Mouse (Mus musculus): ENCODE data around the gene Myo15b. TPM values are rescaled to one million over a fixed set of nuclear protein-coding genes. Genes with fewer than 3 reads are reported as not detected.

Gene Myo15b
- polyA plus RNA-seq (2012; rRNA removed), result 0.44 and 0.65 TPM in 2 replicates

DNA sequence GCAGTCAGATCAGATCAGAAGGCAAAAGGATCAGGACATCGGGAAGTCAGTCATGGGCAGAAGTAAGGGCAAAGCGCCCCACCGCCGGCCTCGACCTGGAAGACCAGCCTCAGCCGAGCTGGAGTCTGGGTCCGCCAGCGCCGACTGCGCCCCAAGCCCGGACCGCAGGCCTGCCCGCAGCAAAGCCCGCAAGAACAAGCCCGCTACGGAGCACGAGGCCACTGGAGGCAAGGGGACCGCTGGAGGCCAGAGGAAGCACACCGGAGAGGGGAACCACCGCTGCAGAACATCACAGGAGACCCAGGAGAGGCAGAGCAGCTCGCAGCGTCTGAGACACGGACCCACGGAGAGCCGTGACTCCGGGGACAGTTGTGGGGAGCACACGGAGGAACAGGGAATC is at the start of gene Myo15b:
Gene Myo15b, plus strand, starts transcription at position 53 of the 400 bp plus-strand sequence.
- DNase-seq (ENCODE audit: low spot score), result no peak

- DNase-seq (ENCODE audit: low spot score), result no peak
Measured at GRCm38 (mm10) chr11:115808696-115809310, 49.4 kb upstream of the Myo15b start.

GRCm38 (mm10) chr11:115809311-115809781 is 48.9 kb upstream of the Myo15b start:
- DNase-seq (ENCODE audit: low spot score), result no peak

DNA sequence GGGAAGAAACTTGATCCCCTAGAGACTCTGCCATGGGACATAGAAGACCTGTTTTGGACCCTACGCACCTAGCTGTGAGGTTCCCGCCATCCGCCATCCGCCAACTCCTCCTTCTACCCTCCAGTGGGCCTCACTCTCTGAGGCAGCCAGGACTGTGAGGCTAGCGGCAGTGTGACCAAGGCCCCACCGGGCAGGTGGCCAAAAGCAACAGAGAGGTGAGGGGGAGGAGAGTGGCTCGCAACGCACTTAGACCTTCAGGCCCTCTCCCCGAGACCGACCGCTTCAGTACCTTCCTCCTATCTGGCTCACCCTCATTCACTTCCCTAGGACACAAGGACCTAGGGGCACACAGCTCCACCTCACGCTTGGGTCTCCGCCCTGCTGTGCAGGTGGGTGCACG is 47.8 kb upstream of the Myo15b start:
- peak; percentile 53 for DNase-seq (ENCODE audit: low spot score)

GRCm38 (mm10) chr11:115811381-115812093 is 46.7 kb upstream of the Myo15b start:
- DNase-seq (ENCODE audit: low spot score), result no peak

DNA sequence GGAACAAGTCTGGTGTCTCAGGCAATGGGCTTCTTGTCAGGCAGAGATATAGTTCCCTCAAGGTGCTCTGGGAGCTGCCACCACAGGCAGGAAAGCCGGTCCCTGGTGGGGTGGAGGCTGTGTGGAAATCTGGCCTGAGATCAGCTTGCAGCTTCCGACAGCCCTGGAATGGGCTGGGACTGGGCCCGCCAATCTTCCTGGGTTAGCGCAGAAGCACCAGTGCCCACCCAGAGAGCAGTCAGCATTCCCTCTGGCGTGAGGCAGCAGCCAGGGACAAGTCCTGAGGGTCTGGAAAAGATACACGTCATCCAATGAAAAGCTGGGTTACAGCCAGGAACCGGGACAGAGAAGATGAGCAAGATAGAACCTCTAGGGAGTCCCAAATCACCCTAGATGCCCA is 46.1 kb upstream of the Myo15b start:
- DNase-seq (ENCODE audit: low spot score), result no peak

- peak; percentile 43 for DNase-seq (ENCODE audit: low spot score)
Measured at GRCm38 (mm10) chr11:115812533-115813420, 45.4 kb upstream of the Myo15b start.

- peak; percentile 93 for DNase-seq (ENCODE audit: low spot score)
Measured at GRCm38 (mm10) chr11:115813507-115814296, 44.5 kb upstream of the Myo15b start, which contains the start of gene Caskin2. Gene Caskin2, minus strand, starts transcription at chr11:115813639.

- peak; percentile 78 for DNase-seq (ENCODE audit: low spot score)
Measured at GRCm38 (mm10) chr11:115814605-115815450, 43.4 kb upstream of the Myo15b start, which contains the start of gene Tsen54. Gene Tsen54, plus strand, starts transcription at chr11:115814724.

DNA sequence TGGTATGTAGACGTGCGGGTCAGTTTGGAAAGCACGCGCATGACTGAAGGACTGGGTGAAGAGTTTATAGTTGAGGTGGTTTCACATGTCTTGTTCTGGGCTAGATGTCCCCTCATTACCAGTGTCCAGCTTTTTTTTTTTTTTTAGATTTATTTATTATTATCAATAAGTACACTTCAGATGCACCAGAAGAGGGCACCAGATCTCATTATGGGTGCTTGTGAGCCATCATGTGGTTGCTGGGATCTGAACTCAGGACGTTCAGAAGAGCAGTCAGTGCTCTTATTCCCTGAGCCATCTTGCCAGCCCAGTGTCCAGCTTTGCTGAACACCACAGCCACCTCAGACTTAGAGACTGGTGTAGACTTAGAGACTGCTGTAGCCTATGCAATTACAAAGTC is 40.9 kb upstream of the Myo15b start:
- no peak for DNase-seq (ENCODE audit: low spot score)

DNA sequence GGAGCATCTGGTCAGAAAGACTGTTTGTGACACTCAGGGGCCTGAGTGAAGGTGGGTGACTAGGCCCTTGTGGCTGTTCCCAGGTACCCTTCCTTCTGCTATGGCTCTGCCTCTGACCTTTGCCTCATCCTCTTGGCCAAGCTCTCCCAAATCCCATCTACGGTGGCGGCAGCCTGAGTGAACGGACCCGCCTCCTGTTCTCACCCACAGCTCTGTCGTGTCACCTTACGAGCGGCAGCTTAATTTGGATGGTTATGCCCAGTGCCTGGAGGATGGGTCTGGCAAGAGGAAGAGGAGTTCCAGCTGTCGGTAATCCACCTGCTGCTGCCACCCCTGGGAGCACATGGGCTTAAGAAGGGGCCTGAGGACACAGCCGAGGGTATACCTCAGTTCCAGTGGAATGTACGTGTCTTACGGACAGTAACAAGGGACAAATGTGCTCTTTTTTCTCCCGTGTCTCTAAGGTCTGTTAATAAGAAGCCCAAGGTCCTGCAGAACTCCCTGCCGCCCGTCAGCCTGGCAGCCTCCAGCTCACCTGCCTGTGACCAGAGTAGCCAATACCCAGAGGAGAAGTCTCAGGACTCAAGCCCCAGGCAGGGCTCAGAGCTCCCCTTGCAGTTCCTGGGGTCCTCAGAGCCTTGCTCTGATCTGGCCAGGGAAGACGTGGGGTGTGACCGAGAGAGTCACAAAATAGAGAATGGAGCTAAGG is 38.1 kb upstream of the Myo15b start:
- no peak for DNase-seq (ENCODE audit: low spot score)

DNA sequence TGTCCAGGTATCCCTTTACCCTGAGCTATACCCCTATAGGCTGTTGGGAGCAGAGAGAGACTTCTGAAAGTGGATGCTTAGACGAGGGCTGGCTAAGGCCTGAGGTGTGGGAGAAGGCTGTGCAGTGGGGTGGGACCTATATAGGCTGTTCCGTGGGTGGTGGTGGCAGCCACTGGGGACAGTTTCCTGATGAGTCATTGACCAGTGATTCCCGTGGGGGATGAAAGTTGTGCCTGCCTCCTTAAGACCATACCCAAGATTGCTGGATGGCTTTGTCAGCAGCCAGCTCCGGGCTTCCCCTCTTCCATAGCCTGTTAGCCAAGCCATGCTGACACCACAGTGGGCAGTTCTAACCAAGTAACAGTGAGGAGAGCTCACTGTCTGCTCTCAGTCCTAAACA is 37.2 kb upstream of the Myo15b start:
- DNase-seq (ENCODE audit: low spot score), result no peak

GRCm38 (mm10) chr11:115823774-115824740 is 34.1 kb upstream of the Myo15b start, which contains the start of gene Llgl2:
Gene Llgl2, plus strand, starts transcription at chr11:115824049.
- DNase-seq (ENCODE audit: low spot score), result peak; percentile 86

GRCm38 (mm10) chr11:115824813-115825212 is 33.4 kb upstream of the Myo15b start:
- no peak for DNase-seq (ENCODE audit: low spot score)

- DNase-seq (ENCODE audit: low spot score), result no peak
Measured at GRCm38 (mm10) chr11:115826487-115826886, 31.7 kb upstream of the Myo15b start.

DNA sequence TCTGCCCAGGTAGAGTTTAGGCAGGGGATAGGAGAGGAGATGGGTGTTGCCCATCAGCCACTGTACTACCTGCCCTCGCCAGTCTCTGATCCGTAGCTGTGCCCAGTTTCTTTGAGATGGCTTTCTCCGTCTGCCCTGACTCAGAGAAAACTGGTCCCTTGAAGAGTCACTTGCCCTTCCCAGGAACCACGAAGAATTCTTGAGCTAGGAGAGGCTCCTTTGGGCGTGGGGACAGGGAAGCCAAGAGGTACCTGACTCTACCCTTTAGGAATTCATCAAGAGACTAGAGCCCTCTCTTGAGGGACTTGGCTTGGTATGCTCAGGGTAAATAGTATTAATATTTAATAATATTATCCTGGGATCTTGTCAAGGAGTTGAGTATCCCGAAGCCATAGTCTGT is 30.6 kb upstream of the Myo15b start:
- DNase-seq (ENCODE audit: low spot score), result no peak

- no peak for DNase-seq (ENCODE audit: low spot score)
Measured at GRCm38 (mm10) chr11:115829036-115829435, 29.2 kb upstream of the Myo15b start.

GRCm38 (mm10) chr11:115830550-115831325 is 27.5 kb upstream of the Myo15b start:
- DNase-seq (ENCODE audit: low spot score), result no peak
